Mouse (Mus musculus) MEL (cell line): ENCODE data around the gene Mogat2. TPM values are rescaled to one million over a fixed set of nuclear protein-coding genes. Genes with fewer than 3 reads are reported as not detected.

Source experiments
- DNase-seq: peaks from one replicate; pipeline ENCODE4 v3.0.0; 2011; ENCODE audit warnings: low read depth, low spot score
- H3K27ac ChIP-seq: 2 replicates; pipeline ENCODE4 v1.5.1; 2012; ENCODE audit warnings: low read depth, mild to moderate bottlenecking, control low read depth, low read length, moderate library complexity; ENCODE audit not compliant: control insufficient read depth
- H3K27me3 ChIP-seq, 2 experiments: fragments of 150-350 bp in 1 of 2; sonication (generic) in 1 of 2; 2 replicates each; pipeline ENCODE4 v1.6.1; 2012; ENCODE audit warnings: low read length in 2 of 2, mild to moderate bottlenecking in 2 of 2, improper control_type of control experiment in 1 of 2, moderate library complexity in 1 of 2; ENCODE audit not compliant: insufficient read depth in 2 of 2, control insufficient read depth in 1 of 2
- H3K36me3 ChIP-seq, 2 experiments: 2 replicates each; pipeline ENCODE4 v1.6.1; 2012 to 2014; ENCODE audit warnings: low read length in 2 of 2, improper control_type of control experiment in 1 of 2, inconsistent platforms in 1 of 2, mild to moderate bottlenecking in 1 of 2; ENCODE audit not compliant: insufficient read depth in 2 of 2, control insufficient read depth in 1 of 2
- H3K4me1 ChIP-seq, 2 experiments: fragments of 150-350 bp in 1 of 2; sonication (generic) in 1 of 2; 2 replicates each; pipeline ENCODE4 v1.6.1; 2012; ENCODE audit warnings: low read length in 2 of 2, improper control_type of control experiment in 1 of 2, mild to moderate bottlenecking in 1 of 2; ENCODE audit not compliant: insufficient read depth in 2 of 2, control insufficient read depth in 1 of 2
- H3K4me3 ChIP-seq, 2 experiments: fragments of 150-350 bp in 1 of 2; sonication (generic) in 1 of 2; 2 replicates each; pipeline ENCODE4 v1.5.1; 2012; ENCODE audit warnings: low read depth in 2 of 2, low read length in 2 of 2, mild to moderate bottlenecking in 2 of 2, moderate library complexity in 2 of 2, control low read depth in 1 of 2, improper control_type of control experiment in 1 of 2; ENCODE audit not compliant: control insufficient read depth in 1 of 2, insufficient read depth in 1 of 2
- H3K79me2 ChIP-seq: 2 replicates; pipeline ENCODE4 v1.6.1; 2012; ENCODE audit warnings: mild to moderate bottlenecking, low read length, moderate library complexity; ENCODE audit not compliant: control insufficient read depth, poor library complexity, insufficient read depth
- H3K9ac ChIP-seq: 2 replicates; pipeline ENCODE4 v1.6.1; 2012; ENCODE audit warnings: low read depth, mild to moderate bottlenecking, control low read depth, low read length, moderate library complexity; ENCODE audit not compliant: control insufficient read depth, poor library complexity, severe bottlenecking
- H3K9me3 ChIP-seq: fragments of 150-350 bp; sonication (generic); replicated peaks from 2 replicates; pipeline ENCODE4 v1.6.1; 2012; ENCODE audit warnings: mild to moderate bottlenecking, low read length, improper control_type of control experiment, moderate library complexity; ENCODE audit not compliant: insufficient read depth
- BHLHE40 ChIP-seq: IDR thresholded peaks from 2 replicates; pipeline ENCODE4 v1.6.1; 2012; ENCODE audit warnings: low read depth, mild to moderate bottlenecking, inconsistent platforms, low read length, improper control_type of control experiment, borderline replicate concordance
- CHD2 ChIP-seq: IDR thresholded peaks from 2 replicates; pipeline ENCODE4 v1.6.1; 2011; ENCODE audit warnings: low read length, improper control_type of control experiment
- CTCF ChIP-seq, 3 experiments: IDR thresholded peaks in 2 of 3; conservative IDR thresholded peaks in 1 of 3; 2 replicates each; pipeline ENCODE4 v1.5.1; 2011 to 2012; ENCODE audit warnings: low read length in 3 of 3, low read depth in 2 of 3, mild to moderate bottlenecking in 2 of 3, improper control_type of control experiment in 1 of 3, inconsistent platforms in 1 of 3, mixed read lengths in 1 of 3, moderate library complexity in 1 of 3; ENCODE audit not compliant: control insufficient read depth in 1 of 3, insufficient read depth in 1 of 3, poor library complexity in 1 of 3, severe bottlenecking in 1 of 3
- E2F4 ChIP-seq: IDR thresholded peaks from 2 replicates; pipeline ENCODE4 v1.6.1; 2011; ENCODE audit warnings: low read depth, low read length, improper control_type of control experiment, borderline replicate concordance
- ELF1 ChIP-seq: IDR thresholded peaks from 2 replicates; pipeline ENCODE4 v1.6.1; 2014; ENCODE audit warnings: low read depth, mild to moderate bottlenecking, inconsistent platforms, low read length, improper control_type of control experiment, moderate library complexity
- EP300 ChIP-seq, 2 experiments: IDR thresholded peaks; 2 replicates each; pipeline ENCODE4 v1.6.1; 2011; ENCODE audit warnings: improper control_type of control experiment in 2 of 2, low read length in 2 of 2, low read depth in 1 of 2, mild to moderate bottlenecking in 1 of 2
- ETS1 ChIP-seq: IDR thresholded peaks from 2 replicates; pipeline ENCODE4 v1.6.1; 2012; ENCODE audit warnings: low read depth, mild to moderate bottlenecking, inconsistent platforms, low read length, improper control_type of control experiment, moderate library complexity
- GABPA ChIP-seq: IDR thresholded peaks from 2 replicates; pipeline ENCODE4 v1.6.1; 2012; ENCODE audit warnings: low read depth, mild to moderate bottlenecking, inconsistent platforms, low read length, improper control_type of control experiment, moderate library complexity
- HCFC1 ChIP-seq: IDR thresholded peaks from 2 replicates; pipeline ENCODE4 v1.6.1; 2012; ENCODE audit warnings: low read depth, mild to moderate bottlenecking, inconsistent platforms, low read length, improper control_type of control experiment, moderate library complexity
- JUND ChIP-seq: IDR thresholded peaks from 2 replicates; pipeline ENCODE4 v1.6.1; 2011; ENCODE audit warnings: low read depth, mild to moderate bottlenecking, improper control_type of control experiment, low read length
- MAFK ChIP-seq: IDR thresholded peaks from 2 replicates; pipeline ENCODE4 v1.6.1; 2011; ENCODE audit warnings: low read depth, mild to moderate bottlenecking, low read length, improper control_type of control experiment, borderline replicate concordance
- MAX ChIP-seq: IDR thresholded peaks from 2 replicates; pipeline ENCODE4 v1.6.1; 2011; ENCODE audit warnings: low read length, improper control_type of control experiment
- MYB ChIP-seq: IDR thresholded peaks from 2 replicates; pipeline ENCODE4 v1.6.1; 2011; ENCODE audit warnings: mild to moderate bottlenecking, low read depth, low read length, improper control_type of control experiment
- MYC ChIP-seq: IDR thresholded peaks from 2 replicates; pipeline ENCODE4 v1.6.1; 2011; ENCODE audit warnings: low read depth, mild to moderate bottlenecking, low read length, improper control_type of control experiment, moderate library complexity
- NELFE ChIP-seq: IDR thresholded peaks from 2 replicates; pipeline ENCODE4 v1.6.1; 2011; ENCODE audit warnings: low read depth, low read length, improper control_type of control experiment
- POLR2AphosphoS2 ChIP-seq: IDR thresholded peaks from 2 replicates; pipeline ENCODE4 v1.6.1; 2011; ENCODE audit warnings: low read length, improper control_type of control experiment
- RCOR1 ChIP-seq: IDR thresholded peaks from 2 replicates; pipeline ENCODE4 v1.6.1; 2012; ENCODE audit warnings: low read depth, mild to moderate bottlenecking, inconsistent platforms, low read length, improper control_type of control experiment
- SIN3A ChIP-seq: IDR thresholded peaks from 2 replicates; pipeline ENCODE4 v1.6.1; 2012; ENCODE audit warnings: low read length, improper control_type of control experiment, inconsistent platforms
- SMC3 ChIP-seq: IDR thresholded peaks from 2 replicates; pipeline ENCODE4 v1.6.1; 2011; ENCODE audit warnings: low read depth, low read length, improper control_type of control experiment
- TAL1 ChIP-seq: IDR thresholded peaks from 2 replicates; pipeline ENCODE4 v1.6.1; 2012; ENCODE audit warnings: mild to moderate bottlenecking, inconsistent platforms, low read length, moderate library complexity, mixed read lengths
- TCF12 ChIP-seq: IDR thresholded peaks from 2 replicates; pipeline ENCODE4 v1.6.1; 2014; ENCODE audit warnings: low read depth, mild to moderate bottlenecking, inconsistent platforms, low read length, improper control_type of control experiment, moderate library complexity
- UBTF ChIP-seq: IDR thresholded peaks from 2 replicates; pipeline ENCODE4 v1.6.1; 2012; ENCODE audit warnings: low read depth, mild to moderate bottlenecking, inconsistent platforms, low read length, improper control_type of control experiment, moderate library complexity, borderline replicate concordance; ENCODE audit not compliant: insufficient read depth
- USF2 ChIP-seq, 2 experiments: IDR thresholded peaks; 2 replicates each; pipeline ENCODE4 v1.6.1; 2011 to 2012; ENCODE audit warnings: improper control_type of control experiment in 2 of 2, low read length in 2 of 2, borderline replicate concordance in 1 of 2, inconsistent platforms in 1 of 2, low read depth in 1 of 2, mild to moderate bottlenecking in 1 of 2; ENCODE audit not compliant: insufficient read depth in 1 of 2
- ZC3H11A ChIP-seq: IDR thresholded peaks from 2 replicates; pipeline ENCODE4 v1.6.1; 2012; ENCODE audit warnings: low read depth, mild to moderate bottlenecking, inconsistent platforms, low read length, improper control_type of control experiment
- ZMIZ1 ChIP-seq: IDR thresholded peaks from 2 replicates; pipeline ENCODE4 v1.6.1; 2012; ENCODE audit warnings: low read depth, mild to moderate bottlenecking, inconsistent platforms, low read length, improper control_type of control experiment, moderate library complexity
- polyA plus RNA-seq, 2 experiments: library from polyadenylated mRNA; stranded (reverse) in 1 of 2; unstranded in 1 of 2; fragments of >175 nt in 1 of 2; fragments of >200 nt in 1 of 2; gene quantifications; 2 replicates each; pipeline versions ENCODE4 v1.2.1 to v1.2.4; 2012; ENCODE audit warnings: low replicate concordance in 2 of 2, low read depth in 1 of 2; ENCODE audit not compliant: insufficient read length in 2 of 2, insufficient read depth in 1 of 2, missing spikeins in 1 of 2
- total RNA-seq: library from RNA; depleted of rRNA; stranded (reverse); fragments of 300-350 nt; gene quantifications from 2 replicates; pipeline ENCODE4 v1.2.3, GENCODE M21; 2012

Mogat2 gene
- total and polyA plus RNA-seq, 3 experiments: 0.13 TPM; not detected in 2

- H3K9me3 ChIP-seq: no peaks in the 10 kb centered on the region
- H3K4me3 ChIP-seq: no peak overlapping the region
- DNase-seq: no peak
- H3K36me3 ChIP-seq: no peaks in the 10 kb centered on the region
- TF ChIP-seq MYB (no peak), ZMIZ1 (no peak), NELFE (no peak), MAFK (no peak), BHLHE40 (no peak), MAX (no peak), UBTF (no peak)
- no peak overlapping the region for H3K27ac ChIP-seq
- no peaks in the 10 kb centered on the region for H3K4me1 ChIP-seq
- H3K27me3 ChIP-seq: peaks cover 2 to 8% of the 10 kb centered on the region in 2 experiments; a peak in 3 of 4 replicates
- no peak overlapping the region for H3K9ac ChIP-seq
- H3K79me2 ChIP-seq: no peaks in the 10 kb centered on the region
Measured at GRCm38 (mm10) chr7:99268951-99269945, 30.8 kb upstream of the Mogat2 start.

- Histone ChIP-seq H3K79me2 (no peaks in the 10 kb centered on the region), H3K4me1 (no peaks in the 10 kb centered on the region)
- TF ChIP-seq SMC3 (no peak), ETS1 (no peak), MAFK (no peak), TCF12 (no peak), ELF1 (no peak), CHD2 (no peak), MYC (no peak), TAL1 (no peak), RCOR1 (no peak), ZC3H11A (no peak), JUND (no peak), HCFC1 (no peak), BHLHE40 (no peak), SIN3A (no peak), E2F4 (no peak), CTCF (IDR thresholded peaks at IDR 0.05 in 2 of 3, conservative IDR thresholded peaks at IDR 0.05 in 1 of 3; ENCODE audit: control insufficient read depth in 1 of 3, insufficient read depth in 1 of 3, low read depth in 2 of 3, low read length in 3 of 3, poor library complexity in 1 of 3, severe bottlenecking in 1 of 3) (no peak), USF2 (IDR thresholded peaks at IDR 0.05; ENCODE audit: borderline replicate concordance in 1 of 2, insufficient read depth in 1 of 2, low read depth in 1 of 2, low read length in 2 of 2) (no peak), EP300 (IDR thresholded peaks at IDR 0.05; ENCODE audit: low read depth in 1 of 2, low read length in 2 of 2) (no peak), POLR2AphosphoS2 (no peak), GABPA (no peak)
- TF ChIP-seq, all 39 proteins: peak for 0
- DNase-seq: no peak
- Histone ChIP-seq H3K4me3 (no peak overlapping the region), H3K9ac (no peak overlapping the region), H3K9me3 (no peaks in the 10 kb centered on the region), H3K27me3 (peaks cover 2 to 4% of the 10 kb centered on the region in 2 experiments; a peak in 3 of 4 replicates), H3K36me3 (no peaks in the 10 kb centered on the region), H3K27ac (no peak overlapping the region)
Measured at GRCm38 (mm10) chr7:99268506-99268900, 30.1 kb upstream of the Mogat2 start.
